Mouse (Mus musculus) limb, embryonic 14.5 days (tissue): ENCODE results near the gene Golt1b. TPM values are rescaled to one million over a fixed set of nuclear protein-coding genes. Genes with fewer than 3 reads are reported as not detected.

Source experiments
- ATAC-seq: fragments of 200-750 bp; cut with Nextera tagmentation; 2 replicates; pipeline ENCODE4 v1.8.0; 2017; ENCODE audit warnings: low read depth, moderate number of reproducible peaks, moderate TSS enrichment; ENCODE audit not compliant: low FRiP score
- DNase-seq: peaks from one replicate; pipeline ENCODE4 v3.0.0-alpha.2; 2015; ENCODE audit warnings: low spot score
- H3K27ac ChIP-seq: fragments of 300-500 bp; sonication (generic); replicated peaks from 2 replicates; pipeline ENCODE4 v1.5.1; 2014; ENCODE audit warnings: low read depth, mild to moderate bottlenecking, low read length, moderate library complexity, mixed read lengths
- H3K27me3 ChIP-seq: fragments of 300-500 bp; sonication (generic); 2 replicates; pipeline ENCODE4 v1.6.1; 2014; ENCODE audit warnings: low read length, mixed read lengths; ENCODE audit not compliant: control insufficient read depth, insufficient read depth
- H3K36me3 ChIP-seq: fragments of 300-500 bp; sonication (generic); 2 replicates; pipeline ENCODE4 v1.6.1; 2014; ENCODE audit warnings: mild to moderate bottlenecking, low read length, moderate library complexity, mixed read lengths; ENCODE audit not compliant: control insufficient read depth, insufficient read depth
- H3K4me1 ChIP-seq: fragments of 300-500 bp; sonication (generic); 2 replicates; pipeline ENCODE4 v1.6.1; 2014; ENCODE audit warnings: antibody characterized with exemption, low read length, mixed read lengths; ENCODE audit not compliant: control insufficient read depth, insufficient read depth
- H3K4me2 ChIP-seq: fragments of 300-500 bp; sonication (generic); replicated peaks from 2 replicates; pipeline ENCODE4 v1.6.1; 2014; ENCODE audit warnings: low read depth, mild to moderate bottlenecking, low read length, moderate library complexity; ENCODE audit not compliant: severe bottlenecking
- H3K4me3 ChIP-seq: fragments of 300-500 bp; sonication (generic); replicated peaks from 2 replicates; pipeline ENCODE4 v1.5.1; 2014; ENCODE audit warnings: low read length
- H3K9ac ChIP-seq: fragments of 300-500 bp; sonication (generic); 2 replicates; pipeline ENCODE4 v1.6.1; 2014; ENCODE audit warnings: mild to moderate bottlenecking, low read depth, low read length, moderate library complexity; ENCODE audit not compliant: severe bottlenecking
- H3K9me3 ChIP-seq: fragments of 300-500 bp; sonication (generic); 2 replicates; pipeline ENCODE4 v1.6.1; 2016; ENCODE audit warnings: low read length; ENCODE audit not compliant: control insufficient read depth
- POLR2A ChIP-seq: fragments of 200-500 bp; IDR thresholded peaks from 2 replicates; pipeline ENCODE4 v1.8.0; 2012; ENCODE audit warnings: inconsistent platforms, mild to moderate bottlenecking, moderate library complexity, borderline replicate concordance; ENCODE audit not compliant: insufficient read depth, insufficient read length; ENCODE audit errors: extremely low read depth
- WGBS: fragments of 180-500 bp; shearing (Covaris S2); extraction: QIAGEN DNeasy Blood & Tissue Kit; methylation state at CpG from one replicate; pipeline ENCODE4 v1.1.7; 2014; 5-methylcytosine and 5-hydroxymethylcytosine counted together
- polyA plus RNA-seq, 2 experiments: library from polyadenylated mRNA; depleted of rRNA in 1 of 2; stranded (reverse) in 1 of 2; unstranded in 1 of 2; fragments of >200 nt; fragmentation: Nextera tagmentation in 1 of 2; extraction: Ambion mirVana in 1 of 2; gene quantifications; 2 replicates each; pipeline versions ENCODE4 v1.2.1 to v1.2.3; 2012 to 2014

The Golt1b gene
- polyA plus RNA-seq, 2 experiments, result 39.3 to 142 TPM

DNA sequence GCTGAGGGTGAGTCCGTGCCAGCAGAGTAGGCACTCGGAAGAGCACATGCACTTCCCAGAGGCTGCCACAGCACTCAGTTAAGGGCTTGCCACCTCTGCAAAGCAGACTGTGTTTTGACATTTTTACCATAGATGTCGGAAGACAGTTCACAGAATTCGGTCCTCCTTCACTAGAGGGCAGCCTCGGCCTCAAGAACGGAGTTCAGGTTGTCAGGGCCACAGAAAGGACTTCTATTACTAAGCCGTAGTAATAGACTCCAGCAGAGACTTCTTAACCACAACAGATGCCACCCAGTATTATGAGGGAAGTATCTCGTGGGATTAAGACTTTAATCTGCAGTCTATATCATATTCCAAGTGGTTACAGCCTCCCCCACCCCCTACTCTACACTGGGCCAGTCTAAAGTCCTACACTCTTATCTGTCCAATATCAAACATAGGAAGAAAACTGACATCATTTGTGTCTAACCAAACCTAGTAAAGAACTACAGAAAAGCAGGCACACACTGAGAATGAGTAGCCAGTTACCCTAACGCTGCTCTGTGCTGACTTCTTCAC, 23.9 kb upstream of the Golt1b start:
- ATAC-seq (peak; percentile 20; the same call in 1 of the 2 replicates), DNase-seq (no peak)
- no peak overlapping the region for H3K4me3 ChIP-seq
- 65% methylated on average over 9 of the region's 9 CpGs for WGBS
- H3K9me3 ChIP-seq, result no peaks in the 10 kb centered on the region
- TF ChIP-seq POLR2A, result no peak
- H3K27ac ChIP-seq, result no peak overlapping the region
- H3K4me2 ChIP-seq, result no peak overlapping the region
- H3K4me1 ChIP-seq, result no peaks in the 10 kb centered on the region
- H3K36me3 ChIP-seq, result peaks cover 68% of the 10 kb centered on the region
- no peak overlapping the region for H3K9ac ChIP-seq
- H3K27me3 ChIP-seq, result no peaks in the 10 kb centered on the region

DNA sequence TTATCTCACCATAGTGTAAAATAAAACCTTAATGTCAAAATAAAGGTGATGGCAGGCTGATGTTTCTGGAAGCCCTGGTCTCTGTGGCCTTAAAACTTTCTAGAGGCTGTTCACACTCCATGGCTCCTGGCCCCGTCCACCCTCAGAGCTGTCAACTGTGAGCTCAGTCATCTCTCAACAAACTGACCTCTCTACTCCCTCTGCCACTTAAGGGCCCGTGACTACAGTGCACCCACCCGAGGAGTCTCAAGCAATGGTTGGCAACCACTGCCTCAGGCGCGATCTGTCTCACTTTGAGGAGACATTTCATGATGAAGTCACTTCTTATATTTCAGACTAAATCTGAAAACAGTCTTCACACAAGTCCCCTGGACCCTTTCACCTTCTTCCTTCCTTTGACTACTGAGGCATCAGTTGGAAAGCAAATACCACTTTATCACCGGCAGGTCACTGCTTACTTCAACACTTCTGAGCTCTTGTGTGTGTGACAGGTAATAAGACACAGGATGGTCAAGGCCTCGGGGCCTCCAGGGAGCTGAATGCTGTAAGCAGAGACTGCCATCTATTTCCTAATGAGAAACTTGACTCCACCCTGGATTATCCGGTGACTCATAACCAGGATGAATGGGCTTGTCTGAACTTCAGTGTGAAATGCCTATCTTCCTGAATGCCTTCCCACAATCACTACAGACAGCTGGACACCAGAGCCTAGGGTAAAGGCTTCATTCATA, 21.1 kb upstream of the Golt1b start:
- H3K4me2 ChIP-seq, result no peak overlapping the region
- no peak for TF ChIP-seq POLR2A
- H3K27me3 ChIP-seq, result no peaks in the 10 kb centered on the region
- ATAC-seq (no peak), DNase-seq (no peak)
- no peak overlapping the region for H3K9ac ChIP-seq
- H3K36me3 ChIP-seq, result peaks cover 52% of the 10 kb centered on the region
- no peak overlapping the region for H3K4me3 ChIP-seq
- 82% methylated on average over 8 of the region's 8 CpGs for WGBS
- no peaks in the 10 kb centered on the region for H3K9me3 ChIP-seq
- no peaks in the 10 kb centered on the region for H3K4me1 ChIP-seq
- no peak overlapping the region for H3K27ac ChIP-seq

DNA sequence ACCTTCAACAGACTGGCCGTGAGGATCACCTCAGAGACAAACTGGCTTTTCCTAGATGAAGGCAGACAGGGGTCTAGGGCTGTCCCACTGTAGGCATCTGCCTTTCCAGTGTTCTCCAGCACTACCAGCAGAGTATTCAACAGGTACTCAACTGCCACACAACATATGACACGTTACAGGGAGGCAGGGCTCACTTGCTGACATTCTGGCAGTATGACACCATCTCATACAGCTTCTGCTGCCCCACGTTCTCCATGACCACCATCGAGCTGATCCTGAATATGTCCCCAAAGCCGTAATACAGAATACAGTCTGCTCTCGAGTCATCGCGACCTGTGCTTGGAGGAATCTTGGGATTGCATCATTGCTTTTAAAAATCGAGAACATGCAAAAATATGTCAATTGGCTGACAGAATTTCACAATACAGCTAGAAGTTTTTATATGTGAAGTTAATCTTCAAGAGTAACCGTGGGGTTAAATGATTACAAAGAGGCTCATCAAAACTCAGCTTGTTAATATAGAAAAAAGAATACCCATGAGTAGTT, 20.5 kb upstream of the Golt1b start:
- no peak overlapping the region for H3K4me2 ChIP-seq
- H3K9me3 ChIP-seq, result no peaks in the 10 kb centered on the region
- H3K4me1 ChIP-seq, result no peaks in the 10 kb centered on the region
- H3K36me3 ChIP-seq, result peaks cover 47% of the 10 kb centered on the region
- H3K9ac ChIP-seq, result no peak overlapping the region
- DNase-seq, result no peak
- no peak for TF ChIP-seq POLR2A
- no peak overlapping the region for H3K4me3 ChIP-seq
- no peak overlapping the region for H3K27ac ChIP-seq
- H3K27me3 ChIP-seq, result no peaks in the 10 kb centered on the region
- WGBS, result 89% methylated on average over 10 of the region's 10 CpGs
- ATAC-seq, result no peak

DNA sequence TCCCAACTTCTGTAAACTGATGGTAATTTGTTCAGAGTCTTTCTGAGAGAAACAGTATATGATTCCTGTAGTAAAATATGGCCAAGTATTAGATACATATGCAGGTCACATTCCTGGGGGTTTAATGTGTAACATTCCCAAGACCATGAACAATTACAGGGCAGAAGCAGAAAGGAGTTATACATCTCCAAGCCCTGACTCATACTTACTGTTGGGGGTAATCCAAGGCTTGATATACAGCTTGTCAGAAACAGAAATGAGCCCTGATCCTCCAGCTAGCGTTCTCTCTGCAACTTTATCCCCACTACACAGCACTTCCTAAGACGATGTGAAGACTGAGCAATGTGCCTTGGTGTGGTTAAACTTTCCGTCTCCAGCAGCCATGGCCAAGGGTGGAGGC, 19.5 kb upstream of the Golt1b start:
- Histone ChIP-seq H3K9me3 (no peaks in the 10 kb centered on the region), H3K4me3 (no peak overlapping the region), H3K4me1 (no peaks in the 10 kb centered on the region), H3K9ac (no peak overlapping the region), H3K27me3 (no peaks in the 10 kb centered on the region), H3K4me2 (no peak overlapping the region), H3K27ac (no peak overlapping the region), H3K36me3 (peaks cover 42% of the 10 kb centered on the region)
- 90% methylated on average over 3 of the region's 3 CpGs for WGBS
- no peak for ATAC-seq
- DNase-seq, result no peak
- TF ChIP-seq POLR2A, result no peak

DNA sequence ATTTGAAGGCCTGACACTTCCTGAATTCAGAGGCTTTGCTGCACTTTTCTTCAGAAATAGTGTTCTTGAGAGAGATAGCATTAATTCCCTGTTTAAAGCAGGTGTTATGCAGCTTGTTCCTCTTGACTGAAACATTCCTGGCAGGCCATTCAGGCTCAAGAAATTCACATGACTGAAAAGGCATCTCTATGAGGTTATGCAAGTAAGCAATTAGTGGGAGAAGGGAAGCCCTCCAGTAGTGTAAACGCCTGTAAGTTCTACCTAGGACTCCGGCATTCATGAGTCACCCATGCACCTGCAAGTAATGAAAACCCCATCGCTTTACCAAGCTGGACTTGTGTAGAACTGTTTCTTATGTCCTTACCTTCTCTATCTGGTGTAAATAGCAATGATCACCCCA, 17.5 kb upstream of the Golt1b start:
- Histone ChIP-seq H3K27ac (no peak overlapping the region), H3K27me3 (no peaks in the 10 kb centered on the region), H3K9ac (no peak overlapping the region), H3K36me3 (peaks cover 39% of the 10 kb centered on the region), H3K4me3 (no peak overlapping the region), H3K9me3 (no peaks in the 10 kb centered on the region), H3K4me2 (no peak overlapping the region), H3K4me1 (no peaks in the 10 kb centered on the region)
- no peak for TF ChIP-seq POLR2A
- WGBS, result 80% methylated on average over 3 of the region's 3 CpGs
- ATAC-seq, result no peak
- no peak for DNase-seq
